Mouse (Mus musculus) neural tube, embryonic 12.5 days (tissue): ENCODE measurements around the gene Caln1. TPM values are rescaled to one million over a fixed set of nuclear protein-coding genes. Genes with fewer than 3 reads are reported as not detected.

ENCODE experiments used
- polyA plus RNA-seq: library from polyadenylated mRNA; unstranded; fragments of >200 nt; fragmentation: Nextera tagmentation; extraction: Ambion mirVana; gene quantifications from 2 replicates; pipeline ENCODE4 v1.2.1, GENCODE M21; 2016

Gene Caln1
- polyA plus RNA-seq, 1 experiment from 2014 or later: 2.6 TPM

Other genes with a start within 250 kb of the Caln1 start
- gene Kctd7, start 224.6 kb upstream of the Caln1 start, polyA plus RNA-seq: 12.2 and 12.6 TPM in 2 replicates
- gene Rabgef1, start 197.7 kb upstream of the Caln1 start, polyA plus RNA-seq: 34.3 and 35.2 TPM in 2 replicates
- 30.7 and 31.6 TPM in 2 replicates for gene Tmem248, start 152.4 kb upstream of the Caln1 start, polyA plus RNA-seq
- gene Sbds, start 113.9 kb upstream of the Caln1 start, polyA plus RNA-seq: 75.5 and 76.7 TPM in 2 replicates
- 27.7 and 29.5 TPM in 2 replicates for gene Tyw1, start 113.8 kb upstream of the Caln1 start, polyA plus RNA-seq
- gene A330070K13Rik, start 15.2 kb downstream of the Caln1 start, polyA plus RNA-seq: not detected in 2 replicates